Mouse (Mus musculus): ENCODE measurements around the gene Polr2e. TPM values are rescaled to one million over a fixed set of nuclear protein-coding genes. Genes with fewer than 3 reads are reported as not detected.

The Polr2e gene
- total RNA-seq, 2 experiments from 2014 or later: 150 to 157 TPM

- peak; percentile 78 for ATAC-seq (replicated peaks; ENCODE audit: low FRiP score, low TSS enrichment, poor library complexity, severe bottlenecking)
Observed at GRCm38 (mm10) chr10:79996272-79997033, 43.1 kb downstream of the Polr2e start, which contains the start of gene Abca7. Gene Abca7 (plus strand): TSS chr10:79996494.

DNA sequence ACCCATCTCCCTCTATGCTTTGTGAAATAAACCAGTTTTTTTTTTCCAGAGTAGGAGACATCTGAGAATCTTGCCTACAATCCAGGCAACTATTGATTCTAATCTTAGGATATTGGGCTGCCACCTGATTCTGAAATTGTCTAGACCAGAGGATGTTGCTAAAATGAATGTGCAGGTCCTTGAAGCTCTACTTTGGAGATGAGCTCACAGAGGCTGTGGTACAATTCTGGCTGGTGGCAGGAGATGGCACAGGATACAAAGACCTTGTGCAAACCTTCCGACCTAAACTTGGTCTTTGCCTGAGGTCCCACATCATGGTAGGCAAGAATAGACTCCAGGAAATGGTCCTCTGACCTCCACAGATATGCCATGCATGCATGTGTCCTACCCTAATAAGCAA, 44.0 kb downstream of the Polr2e start:
- no peak for ATAC-seq (replicated peaks; ENCODE audit: low FRiP score, low TSS enrichment, poor library complexity, severe bottlenecking)

DNA sequence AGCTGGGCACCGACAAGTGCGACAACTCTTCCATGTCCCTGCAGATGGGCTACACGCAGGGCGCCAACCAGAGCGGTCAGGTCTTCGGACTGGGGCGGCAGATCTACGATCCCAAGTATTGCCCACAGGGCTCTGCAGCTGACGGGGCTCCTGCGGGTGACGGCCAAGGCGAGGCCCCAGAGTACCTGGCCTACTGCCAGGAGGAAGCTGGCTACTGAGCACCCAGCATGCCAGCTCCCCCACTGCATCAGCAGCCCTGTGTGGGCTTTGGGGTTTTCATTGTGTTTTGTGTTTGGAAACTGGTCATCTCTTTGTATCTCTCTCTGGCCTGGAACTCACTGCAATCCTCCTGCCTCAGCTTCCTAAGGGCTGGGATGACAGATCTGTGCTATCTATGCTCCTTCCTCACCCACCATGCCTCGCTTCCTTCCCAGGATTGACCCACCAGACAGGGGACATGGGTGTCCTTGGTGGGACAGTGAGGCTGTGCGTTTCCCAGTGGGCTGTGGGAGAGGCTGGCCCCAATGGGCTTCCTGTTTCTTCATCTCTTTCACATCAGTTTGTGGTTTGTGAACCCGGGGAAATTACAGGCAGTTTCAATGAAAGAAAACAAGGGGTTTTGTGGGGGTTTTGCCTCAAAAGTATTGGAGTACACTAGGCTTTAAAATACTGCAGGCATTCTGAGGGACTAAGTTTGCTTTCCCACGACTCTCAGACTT, 45.0 kb downstream of the Polr2e start:
- no peak for ATAC-seq (replicated peaks; ENCODE audit: low FRiP score, low TSS enrichment, poor library complexity, severe bottlenecking)

GRCm38 (mm10) chr10:79991548-79991947, 48.0 kb downstream of the Polr2e start:
- no peak for ATAC-seq (replicated peaks; ENCODE audit: low FRiP score, low TSS enrichment, poor library complexity, severe bottlenecking)

DNA sequence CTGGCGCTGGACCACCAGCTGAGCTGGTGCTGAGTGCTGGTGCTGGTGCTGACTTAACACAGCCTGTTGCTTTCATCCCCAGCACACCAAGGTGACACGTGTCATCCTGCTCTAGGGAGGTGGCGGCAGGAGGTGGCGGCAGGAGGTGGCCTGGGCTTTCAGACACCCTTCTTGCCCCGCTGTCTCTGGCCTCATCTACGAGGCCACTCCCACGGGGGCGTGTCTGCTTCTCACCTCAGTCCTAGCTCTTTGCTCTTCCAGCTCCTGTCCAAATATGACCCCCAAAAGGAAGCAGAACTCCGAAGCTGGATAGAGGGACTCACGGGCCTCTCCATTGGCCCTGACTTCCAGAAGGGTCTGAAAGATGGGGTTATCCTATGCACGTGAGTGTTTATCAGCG, 48.5 kb downstream of the Polr2e start:
- ATAC-seq (replicated peaks; ENCODE audit: low FRiP score, low TSS enrichment, poor library complexity, severe bottlenecking): no peak

- ATAC-seq (replicated peaks; ENCODE audit: low FRiP score, low TSS enrichment, poor library complexity, severe bottlenecking): no peak
Observed at GRCm38 (mm10) chr10:79989870-79990269, 49.7 kb downstream of the Polr2e start.

DNA sequence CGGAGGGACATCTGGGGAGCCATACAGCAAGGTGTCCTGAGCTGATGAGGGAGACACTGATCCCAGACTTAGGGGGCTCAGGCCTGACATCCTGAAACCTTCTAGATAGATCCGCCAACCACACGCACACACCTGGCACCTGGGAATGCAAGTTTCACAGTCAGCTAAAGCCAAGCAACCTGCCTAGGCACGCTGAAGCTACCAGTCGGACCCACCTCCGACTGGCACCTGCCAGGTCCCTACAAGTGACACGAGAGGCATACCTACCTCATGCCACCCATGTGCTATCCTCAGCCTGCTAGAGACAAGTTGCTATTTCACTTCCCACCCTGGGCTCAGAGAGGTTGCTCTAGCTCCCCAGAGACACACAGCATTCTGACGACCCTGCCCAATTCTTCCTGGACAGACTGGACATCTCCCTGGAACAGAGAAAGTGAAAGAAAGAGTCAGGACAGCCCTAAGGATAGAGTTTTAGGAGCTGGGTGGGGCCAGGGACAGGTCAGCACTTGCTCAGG, 50.3 kb downstream of the Polr2e start:
- ATAC-seq (replicated peaks; ENCODE audit: low FRiP score, low TSS enrichment, poor library complexity, severe bottlenecking): no peak

DNA sequence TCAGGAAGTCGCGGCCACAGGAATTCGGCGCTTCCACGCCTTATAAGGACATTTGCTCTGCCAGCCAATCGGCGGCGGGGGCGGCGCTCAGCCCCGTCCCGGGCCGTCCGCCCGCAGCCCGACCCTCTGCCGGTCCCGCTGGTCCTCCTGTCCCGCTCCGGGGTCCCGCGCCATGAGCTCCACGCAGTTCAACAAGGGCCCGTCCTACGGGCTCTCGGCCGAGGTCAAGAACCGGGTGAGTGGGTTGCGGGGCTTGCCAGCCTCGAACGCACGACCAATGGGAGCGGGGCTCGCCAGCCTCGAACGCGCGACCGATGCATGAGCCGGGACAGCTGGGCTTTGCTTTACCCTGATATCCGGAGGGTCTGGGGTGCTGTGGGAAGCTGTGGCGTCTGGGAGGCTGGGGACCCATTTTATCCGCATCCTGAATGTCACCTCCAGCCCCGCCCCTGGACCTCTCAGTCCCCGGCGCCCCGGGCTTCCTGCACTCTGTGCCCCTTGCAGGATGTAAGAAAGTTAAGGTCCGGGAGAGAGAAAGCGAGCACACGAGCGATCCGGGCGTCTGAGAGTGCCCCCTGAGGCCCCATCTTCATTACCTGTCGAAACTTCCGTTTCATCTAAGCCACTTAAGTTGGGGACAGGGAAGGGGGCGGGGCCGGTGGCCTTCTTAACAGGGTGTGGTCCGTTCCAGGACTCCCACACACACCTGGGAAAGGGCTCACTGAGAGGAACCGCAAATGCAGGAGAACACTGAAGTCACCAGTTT, 50.9 kb downstream of the Polr2e start, which contains the start of gene Cnn2:
Cnn2 (plus strand) TSS at position 79 of the 766 bp plus-strand sequence.
- ATAC-seq (replicated peaks; ENCODE audit: low FRiP score, low TSS enrichment, poor library complexity, severe bottlenecking): no peak

DNA sequence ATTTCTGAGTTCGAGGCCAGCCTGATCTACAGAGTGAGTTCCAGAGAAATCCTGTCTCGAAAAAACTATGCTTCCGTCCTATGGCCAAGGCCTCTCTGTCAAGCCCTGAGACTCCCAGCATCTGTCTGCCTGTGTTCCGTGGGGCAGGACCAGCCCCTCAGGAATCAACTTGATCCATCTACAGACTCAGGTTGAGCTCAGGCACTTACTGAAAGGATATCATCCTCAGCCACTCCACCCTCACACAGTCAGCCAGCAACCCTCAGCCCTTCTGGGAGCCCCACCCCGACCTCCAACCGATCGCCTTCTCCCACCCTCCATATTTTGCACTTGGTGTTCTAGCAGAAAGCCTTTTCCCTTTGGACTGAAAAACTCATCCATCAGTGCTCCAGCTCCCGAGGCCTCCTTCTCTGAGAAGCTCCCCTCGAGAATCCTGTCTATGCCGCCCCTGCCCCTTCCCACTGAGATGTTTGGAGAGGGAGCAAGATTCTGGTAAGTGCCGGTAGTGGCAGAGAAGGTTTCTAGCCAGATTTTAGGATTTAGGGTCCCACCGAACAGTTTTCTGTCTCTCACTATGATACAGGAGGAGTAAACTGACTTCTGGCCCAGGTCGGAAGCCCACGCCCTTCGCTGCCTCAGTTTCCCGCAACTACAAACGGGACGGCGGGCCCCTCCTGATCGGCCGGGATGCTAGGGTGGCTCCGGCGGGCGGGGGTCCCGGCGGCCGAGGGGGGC, 51.7 kb downstream of the Polr2e start:
- ATAC-seq (replicated peaks; ENCODE audit: low FRiP score, low TSS enrichment, poor library complexity, severe bottlenecking): no peak

DNA sequence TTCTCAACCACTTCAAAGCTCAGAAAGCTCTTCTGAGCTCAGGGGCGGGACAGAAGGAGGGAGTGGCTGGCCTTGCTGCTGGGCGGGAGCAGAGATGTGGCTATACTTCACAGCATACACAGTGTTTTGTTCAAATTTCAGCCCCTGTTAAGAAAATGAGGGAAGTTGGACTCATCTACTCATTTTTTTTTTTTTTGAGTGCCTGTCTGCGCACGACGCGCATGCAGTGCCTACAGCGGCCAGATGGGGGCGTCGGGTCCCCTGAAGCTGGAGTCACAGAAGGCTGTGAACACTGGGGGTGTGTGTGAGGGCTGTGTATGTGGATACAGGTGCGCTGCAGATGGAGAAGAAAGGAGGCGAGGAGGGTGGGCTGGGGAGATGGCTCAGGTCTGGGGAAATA, 52.6 kb downstream of the Polr2e start:
- ATAC-seq (replicated peaks; ENCODE audit: low FRiP score, low TSS enrichment, poor library complexity, severe bottlenecking): peak; percentile 11; the same call in 1 of the 2 replicates

DNA sequence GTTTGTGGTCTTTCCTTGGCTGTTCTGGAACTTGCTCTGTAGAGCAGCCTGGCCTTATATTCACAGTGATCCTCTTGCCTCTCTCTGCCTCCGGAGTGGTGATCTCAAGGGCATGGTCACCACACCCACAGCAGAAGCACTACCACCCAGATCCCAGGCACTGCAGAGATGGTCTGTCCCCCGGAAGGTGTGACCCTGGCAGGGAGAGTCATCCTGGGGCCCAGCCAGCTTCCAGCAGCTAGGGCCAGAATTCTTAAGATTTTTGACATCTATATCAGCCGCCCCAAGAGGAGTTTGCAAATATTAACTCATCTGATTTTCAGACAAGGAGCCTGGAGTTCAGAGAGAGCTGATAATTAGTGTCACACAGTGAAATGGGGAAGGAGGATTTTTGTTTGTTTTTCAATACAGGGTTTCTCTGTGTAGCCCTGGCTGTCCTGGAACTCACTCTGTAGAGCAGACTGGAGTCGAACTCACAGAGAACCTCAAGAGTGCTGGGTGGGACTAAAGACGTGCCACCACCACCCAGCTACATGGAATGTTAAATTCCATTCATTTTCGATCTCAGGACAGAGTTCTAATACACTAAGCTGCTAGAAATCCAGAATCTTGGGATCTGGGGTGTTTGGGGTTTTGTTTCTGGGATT, 53.2 kb downstream of the Polr2e start:
- no peak for ATAC-seq (replicated peaks; ENCODE audit: low FRiP score, low TSS enrichment, poor library complexity, severe bottlenecking)

Other genes with a start within 250 kb of the Polr2e start
Only the 30 nearest of the 32 such genes appear.
- not detected in 2 replicates for gene Misp, start 218.8 kb downstream of the Polr2e start, total RNA-seq (2014; fragmentation: Nextera tagmentation)
- not detected in 2 replicates for gene Misp, start 218.8 kb downstream of the Polr2e start, total RNA-seq (2017)
- 423 and 470 TPM in 2 replicates for gene Ptbp1, start 185.4 kb downstream of the Polr2e start, total RNA-seq (2014; fragmentation: Nextera tagmentation)
- 149 and 201 TPM in 2 replicates for gene Ptbp1, start 185.4 kb downstream of the Polr2e start, total RNA-seq (2017)
- gene Prtn3, start 165.3 kb downstream of the Polr2e start, total RNA-seq (2014; fragmentation: Nextera tagmentation): 2.5 and 8.7 TPM in 2 replicates
- gene Prtn3, start 165.3 kb downstream of the Polr2e start, total RNA-seq (2017): 0.56 and 5.9 TPM in 2 replicates
- not detected in 2 replicates for gene Plppr3, start 165.2 kb downstream of the Polr2e start, total RNA-seq (2014; fragmentation: Nextera tagmentation)
- gene Plppr3, start 165.2 kb downstream of the Polr2e start, total RNA-seq (2017): 5.8 and 15.0 TPM in 2 replicates
- gene Elane, start 153.5 kb downstream of the Polr2e start, total RNA-seq (2014; fragmentation: Nextera tagmentation): 10.5 TPM in 1 of 2 replicates, not detected in the other
- gene Elane, start 153.5 kb downstream of the Polr2e start, total RNA-seq (2017): 0.23 and 1.3 TPM in 2 replicates
- gene Cfd, start 148.9 kb downstream of the Polr2e start, total RNA-seq (2014; fragmentation: Nextera tagmentation): not detected in 2 replicates
- not detected in 2 replicates for gene Cfd, start 148.9 kb downstream of the Polr2e start, total RNA-seq (2017)
- gene Med16, start 130.9 kb downstream of the Polr2e start, total RNA-seq (2014; fragmentation: Nextera tagmentation): 17.1 and 21.7 TPM in 2 replicates
- 9.7 and 9.8 TPM in 2 replicates for gene Med16, start 130.9 kb downstream of the Polr2e start, total RNA-seq (2017)
- gene Gm26602, start 128.9 kb downstream of the Polr2e start, total RNA-seq (2014; fragmentation: Nextera tagmentation): not detected in 2 replicates
- not detected in 2 replicates for gene Gm26602, start 128.9 kb downstream of the Polr2e start, total RNA-seq (2017)
- gene Kiss1r, start 122.8 kb downstream of the Polr2e start, total RNA-seq (2014; fragmentation: Nextera tagmentation): 0.31 TPM in 1 of 2 replicates, not detected in the other
- gene Kiss1r, start 122.8 kb downstream of the Polr2e start, total RNA-seq (2017): 2.2 TPM in 1 of 2 replicates, not detected in the other
- gene R3hdm4, start 118.6 kb downstream of the Polr2e start, total RNA-seq (2014; fragmentation: Nextera tagmentation): 80.3 and 91.7 TPM in 2 replicates
- gene R3hdm4, start 118.6 kb downstream of the Polr2e start, total RNA-seq (2017): 35.5 and 38.9 TPM in 2 replicates
- gene Arid3a, start 112.8 kb downstream of the Polr2e start, total RNA-seq (2014; fragmentation: Nextera tagmentation): 4.4 and 5.9 TPM in 2 replicates
- gene Arid3a, start 112.8 kb downstream of the Polr2e start, total RNA-seq (2017): 5.4 and 6.0 TPM in 2 replicates
- 82.9 and 86.4 TPM in 2 replicates for gene Wdr18, start 79.6 kb downstream of the Polr2e start, total RNA-seq (2014; fragmentation: Nextera tagmentation)
- 23.4 and 24.8 TPM in 2 replicates for gene Wdr18, start 79.6 kb downstream of the Polr2e start, total RNA-seq (2017)
- gene Grin3b, start 69.1 kb downstream of the Polr2e start, total RNA-seq (2014; fragmentation: Nextera tagmentation): not detected in 2 replicates
- not detected in 2 replicates for gene Grin3b, start 69.1 kb downstream of the Polr2e start, total RNA-seq (2017)
- gene Tmem259, start 55.5 kb downstream of the Polr2e start, total RNA-seq (2014; fragmentation: Nextera tagmentation): 75.5 and 83.0 TPM in 2 replicates
- 47.3 and 63.9 TPM in 2 replicates for gene Tmem259, start 55.5 kb downstream of the Polr2e start, total RNA-seq (2017)
- 18.0 and 24.6 TPM in 2 replicates for gene Cnn2, start 51.2 kb downstream of the Polr2e start, total RNA-seq (2014; fragmentation: Nextera tagmentation)
- gene Cnn2, start 51.2 kb downstream of the Polr2e start, total RNA-seq (2017): 13.8 and 25.6 TPM in 2 replicates
- gene Abca7, start 43.3 kb downstream of the Polr2e start, total RNA-seq (2014; fragmentation: Nextera tagmentation): 27.0 and 32.9 TPM in 2 replicates
- gene Abca7, start 43.3 kb downstream of the Polr2e start, total RNA-seq (2017): 11.0 and 12.1 TPM in 2 replicates
- gene Arhgap45, start 23.1 kb downstream of the Polr2e start, total RNA-seq (2014; fragmentation: Nextera tagmentation): 76.2 and 103 TPM in 2 replicates
- 52.8 and 64.4 TPM in 2 replicates for gene Arhgap45, start 23.1 kb downstream of the Polr2e start, total RNA-seq (2017)
- gene Gpx4, start 7.4 kb upstream of the Polr2e start, total RNA-seq (2014; fragmentation: Nextera tagmentation): 566 and 603 TPM in 2 replicates
- 483 and 498 TPM in 2 replicates for gene Gpx4, start 7.4 kb upstream of the Polr2e start, total RNA-seq (2017)
- gene Sbno2, start 65.8 kb upstream of the Polr2e start, total RNA-seq (2014; fragmentation: Nextera tagmentation): 34.4 and 39.7 TPM in 2 replicates
- 12.1 and 12.9 TPM in 2 replicates for gene Sbno2, start 65.8 kb upstream of the Polr2e start, total RNA-seq (2017)
- gene Stk11, start 76.0 kb upstream of the Polr2e start, total RNA-seq (2014; fragmentation: Nextera tagmentation): 152 and 213 TPM in 2 replicates
- 116 and 174 TPM in 2 replicates for gene Stk11, start 76.0 kb upstream of the Polr2e start, total RNA-seq (2017)
- 282 and 325 TPM in 2 replicates for gene Atp5d, start 98.8 kb upstream of the Polr2e start, total RNA-seq (2014; fragmentation: Nextera tagmentation)
- gene Atp5d, start 98.8 kb upstream of the Polr2e start, total RNA-seq (2017): 29.3 and 49.3 TPM in 2 replicates
- 5.2 and 10.5 TPM in 2 replicates for gene Cbarp, start 101.0 kb upstream of the Polr2e start, total RNA-seq (2014; fragmentation: Nextera tagmentation)
- 3.7 TPM in 1 of 2 replicates, not detected in the other for gene Cbarp, start 101.0 kb upstream of the Polr2e start, total RNA-seq (2017)
- gene Midn, start 108.5 kb upstream of the Polr2e start, total RNA-seq (2014; fragmentation: Nextera tagmentation): 30.9 and 34.0 TPM in 2 replicates
- gene Midn, start 108.5 kb upstream of the Polr2e start, total RNA-seq (2017): 9.4 and 10.5 TPM in 2 replicates
- 31.5 and 44.0 TPM in 2 replicates for gene Cirbp, start 126.2 kb upstream of the Polr2e start, total RNA-seq (2014; fragmentation: Nextera tagmentation)
- 30.8 and 73.1 TPM in 2 replicates for gene Cirbp, start 126.2 kb upstream of the Polr2e start, total RNA-seq (2017)
- 14.2 and 22.9 TPM in 2 replicates for gene 1600002K03Rik, start 133.1 kb upstream of the Polr2e start, total RNA-seq (2014; fragmentation: Nextera tagmentation)
- gene 1600002K03Rik, start 133.1 kb upstream of the Polr2e start, total RNA-seq (2017): 25.4 and 27.8 TPM in 2 replicates
- gene Efna2, start 139.7 kb upstream of the Polr2e start, total RNA-seq (2014; fragmentation: Nextera tagmentation): 0.40 TPM in 1 of 2 replicates, not detected in the other
- gene Efna2, start 139.7 kb upstream of the Polr2e start, total RNA-seq (2017): 0.80 TPM in 1 of 2 replicates, not detected in the other
- 60.8 and 124 TPM in 2 replicates for gene Mum1, start 186.6 kb upstream of the Polr2e start, total RNA-seq (2014; fragmentation: Nextera tagmentation)
- gene Mum1, start 186.6 kb upstream of the Polr2e start, total RNA-seq (2017): 44.2 and 49.0 TPM in 2 replicates
- gene Ndufs7, start 209.3 kb upstream of the Polr2e start, total RNA-seq (2014; fragmentation: Nextera tagmentation): 196 and 302 TPM in 2 replicates
- gene Ndufs7, start 209.3 kb upstream of the Polr2e start, total RNA-seq (2017): 103 and 168 TPM in 2 replicates
- gene Gamt, start 221.2 kb upstream of the Polr2e start, total RNA-seq (2014; fragmentation: Nextera tagmentation): 1.2 and 1.7 TPM in 2 replicates
- gene Gamt, start 221.2 kb upstream of the Polr2e start, total RNA-seq (2017): 2.1 and 3.0 TPM in 2 replicates
- 152 and 163 TPM in 2 replicates for gene Dazap1, start 221.7 kb upstream of the Polr2e start, total RNA-seq (2014; fragmentation: Nextera tagmentation)
- 269 and 335 TPM in 2 replicates for gene Dazap1, start 221.7 kb upstream of the Polr2e start, total RNA-seq (2017)